8 mouse cellular contexts compared by ENCODE assay signal in the genomic region with DNA sequence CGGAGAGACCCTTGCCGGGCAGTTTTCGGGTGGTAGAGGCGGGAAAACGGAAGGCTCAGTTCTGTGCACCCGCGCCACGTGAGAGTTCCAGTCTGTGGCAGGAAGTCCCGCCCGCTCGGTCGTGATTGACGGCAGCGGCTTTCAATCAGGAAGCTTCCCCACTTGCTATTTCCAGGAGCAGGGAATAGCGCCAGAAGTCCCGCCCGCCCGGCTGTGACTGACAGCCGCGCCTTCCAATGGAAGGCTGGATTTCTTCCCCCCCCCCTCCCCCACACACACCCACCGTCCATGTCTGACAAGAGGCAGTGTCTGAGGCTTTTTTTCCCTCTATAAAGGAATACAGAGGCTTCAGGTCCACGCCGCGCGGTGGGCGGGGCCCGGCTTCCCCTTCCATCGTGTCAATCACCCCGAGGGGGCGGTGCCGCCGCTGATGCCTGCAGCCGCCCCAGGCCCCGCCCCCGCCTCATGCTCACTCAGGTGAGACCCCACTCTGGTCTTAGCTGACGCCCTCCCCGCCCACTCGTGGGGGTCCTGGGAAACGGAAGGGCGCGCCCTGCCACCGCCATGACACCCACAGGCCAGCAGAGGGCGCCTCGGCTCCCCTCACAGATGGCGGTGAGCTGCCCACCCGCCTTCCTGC.
DNase-seq lines count a peak whose midpoint lies in the region; ATAC-seq lines count a peak whose summit lies in the region.

No protein-coding gene starts in this region.

- H3K4me3 ChIP-seq in brown adipose tissue, adult 24 weeks (ENCODE audit: insufficient read depth, low read depth, low read length), result peak overlapping the region; percentile 83
- peak overlapping the region; percentile 71 for H3K4me3 ChIP-seq in heart, embryonic 13.5 days
- H3K4me3 ChIP-seq in liver, embryonic 12.5 days, result peak overlapping the region; percentile 73
- peak overlapping the region; percentile 93 for H3K4me3 ChIP-seq in stomach, embryonic 15.5 days (replicated peaks)

- no peaks in the 10 kb centered on the region for H3K4me1 ChIP-seq in brown adipose tissue, adult 24 weeks (ENCODE audit: control insufficient read depth, insufficient read depth, insufficient read length, low read length)
- no peaks in the 10 kb centered on the region for H3K4me1 ChIP-seq in heart, embryonic 13.5 days
- H3K4me1 ChIP-seq in liver, embryonic 12.5 days, result peaks cover 4% of the 10 kb centered on the region; the same call in 1 of the 2 replicates
- H3K4me1 ChIP-seq in stomach, embryonic 15.5 days, result no peaks in the 10 kb centered on the region

- under 1% methylated on average over 44 of the region's 46 CpGs for WGBS in heart, embryonic 13.5 days
- under 1% methylated on average over 39 of the region's 46 CpGs for WGBS in liver, embryonic 12.5 days (ENCODE audit: insufficient replicate concordance)
- WGBS in stomach, embryonic 15.5 days, result under 1% methylated on average over 46 of the region's 46 CpGs

- H3K36me3 ChIP-seq in heart, embryonic 13.5 days, result no peaks in the 10 kb centered on the region
- no peaks in the 10 kb centered on the region for H3K36me3 ChIP-seq in liver, embryonic 12.5 days
- H3K36me3 ChIP-seq in stomach, embryonic 15.5 days, result no peaks in the 10 kb centered on the region

- H3K27me3 ChIP-seq in heart, embryonic 13.5 days (replicated peaks), result no peaks in the 10 kb centered on the region
- no peaks in the 10 kb centered on the region for H3K27me3 ChIP-seq in liver, embryonic 12.5 days (replicated peaks)
- H3K27me3 ChIP-seq in stomach, embryonic 15.5 days (replicated peaks), result no peaks in the 10 kb centered on the region

- no peaks in the 10 kb centered on the region for H3K9me3 ChIP-seq in heart, embryonic 13.5 days
- H3K9me3 ChIP-seq in liver, embryonic 12.5 days (replicated peaks), result no peaks in the 10 kb centered on the region
- no peaks in the 10 kb centered on the region for H3K9me3 ChIP-seq in stomach, embryonic 15.5 days

- peak overlapping the region; percentile 83 for H3K9ac ChIP-seq in heart, embryonic 13.5 days
- peak overlapping the region; percentile 65 for H3K9ac ChIP-seq in liver, embryonic 12.5 days
- peak overlapping the region; percentile 48 for H3K9ac ChIP-seq in stomach, embryonic 15.5 days

- peak overlapping the region; percentile 65 for H3K27ac ChIP-seq in brown adipose tissue, adult 24 weeks (replicated peaks; ENCODE audit: low read depth, low read length)
- H3K27ac ChIP-seq in heart, embryonic 13.5 days (replicated peaks), result peak overlapping the region; percentile 79
- peak overlapping the region; percentile 73 for H3K27ac ChIP-seq in liver, embryonic 12.5 days
- peak overlapping the region; percentile 78 for H3K27ac ChIP-seq in stomach, embryonic 15.5 days

- peak overlapping the region; percentile 83 for H3K4me2 ChIP-seq in heart, embryonic 13.5 days
- peak overlapping the region; percentile 94 for H3K4me2 ChIP-seq in liver, embryonic 12.5 days
- peak overlapping the region; percentile 71 for H3K4me2 ChIP-seq in stomach, embryonic 15.5 days

- DNase-seq in CD4-positive, CD25-positive, alpha-beta regulatory T cell, adult 2 months (ENCODE audit: low read depth, low spot score), result peak; percentile 98
- peak; percentile 61 for DNase-seq in fat pad, adult 2 months (ENCODE audit: extremely low read depth, low read depth, low spot score)
- peak; percentile 99 for DNase-seq in kidney, postnatal 10 days
- DNase-seq in natural killer cell, adult 2 months (ENCODE audit: low spot score in 2 of 2), result peak; percentile 94 to 96

- peak; percentile 96 for ATAC-seq in heart, embryonic 13.5 days (ENCODE audit: extremely low read depth, insufficient number of reproducible peaks, low FRiP score, low TSS enrichment)
- ATAC-seq in liver, embryonic 12.5 days, result peak; percentile 95
- peak; percentile 97 for ATAC-seq in stomach, embryonic 15.5 days (ENCODE audit: insufficient read depth, low FRiP score, low read depth)

Comparison
In these comparisons a context has a peak if more than half of its experiments do, and no peak if none do; other contexts are left out.
1. Peak in every context shown above with its lines: DNase-seq, ATAC-seq, H3K4me3 ChIP-seq and H3K27ac ChIP-seq.